Mouse (Mus musculus) adrenal gland, postnatal 4 days (tissue): ENCODE results near the gene Gm17428. TPM values are rescaled to one million over a fixed set of nuclear protein-coding genes. Genes with fewer than 3 reads are reported as not detected.

Experiments used
- DNase-seq, 2 experiments: peaks; one replicate each; pipeline ENCODE4 v3.0.0; 2021 to 2022; ENCODE audit warnings: low spot score in 2 of 2, mixed read lengths in 2 of 2
- microRNA-seq: library from miRNA; unstranded; fragments of <30 nt; microRNA quantifications from one replicate; pipeline ENCODE4 v1.2.0, GENCODE M21; 2021
- total RNA-seq, 2 experiments: library from RNA; stranded (reverse); gene quantifications; 2 replicates each; pipeline ENCODE4 v1.2.3; 2021

The Gm17428 gene
- total RNA-seq, 2 experiments from 2014 or later: not detected

- DNase-seq: no peak
Observed at GRCm38 (mm10) chr14:55007120-55007908, 30.6 kb downstream of the Gm17428 start.

GRCm38 (mm10) chr14:55008417-55008816, 31.7 kb downstream of the Gm17428 start:
- no peak for DNase-seq

GRCm38 (mm10) chr14:55011116-55011515, 34.4 kb downstream of the Gm17428 start:
- no peak for DNase-seq

GRCm38 (mm10) chr14:55014591-55014990, 37.9 kb downstream of the Gm17428 start:
- DNase-seq: peak in 1 of 2 experiments; percentile 11

- DNase-seq: peak; percentile 89 to 93
Observed at GRCm38 (mm10) chr14:55014991-55015766, 38.4 kb downstream of the Gm17428 start, which contains the start of gene Ngdn. Gene Ngdn, plus strand, starts transcription at chr14:55015454.

- DNase-seq: no peak
Observed at GRCm38 (mm10) chr14:55015767-55016111, 39.0 kb downstream of the Gm17428 start.

- DNase-seq: no peak
Observed at GRCm38 (mm10) chr14:55016876-55017275, 40.1 kb downstream of the Gm17428 start.

GRCm38 (mm10) chr14:55020394-55020793, 43.7 kb downstream of the Gm17428 start:
- no peak for DNase-seq

GRCm38 (mm10) chr14:55023011-55023410, 46.3 kb downstream of the Gm17428 start:
- DNase-seq: no peak

- DNase-seq: peak in 1 of 2 experiments; percentile 32
Observed at GRCm38 (mm10) chr14:55024236-55024635, 47.5 kb downstream of the Gm17428 start.

- DNase-seq: no peak
Observed at GRCm38 (mm10) chr14:55025527-55025926, 48.8 kb downstream of the Gm17428 start.

Small RNA genes within 50 kb of the gene (microRNA-seq; reads per million reads assigned to microRNA genes)
- not detected for gene Mir208a
- 5.0 reads per million, percentile 14 among the genes with 10 or more reads in this experiment for gene Mir208b

Other genes starting within 250 kb of the Gm17428 start
- 10 to 100 TPM; 60.0 to 66.7 TPM for gene Slc7a8, start 195.0 kb upstream of the Gm17428 start, total RNA-seq
- gene Rnf212b, start 162.8 kb upstream of the Gm17428 start, total RNA-seq: under 1 TPM; 0.37 to 0.42 TPM
- 10 to 100 TPM; 17.9 to 18.3 TPM for gene Homez, start 106.0 kb upstream of the Gm17428 start, total RNA-seq
- gene Ppp1r3e, start 99.4 kb upstream of the Gm17428 start, total RNA-seq: 10 to 100 TPM; 16.9 to 21.0 TPM
- gene Bcl2l2, start 93.6 kb upstream of the Gm17428 start, total RNA-seq: 10 to 100 TPM; 55.3 to 65.3 TPM
- 10 to 100 TPM in 1 of 2 experiments, 1 to 10 TPM in 1; 5.5 to 13.0 TPM for gene Gm20521, start 93.5 kb upstream of the Gm17428 start, total RNA-seq
- gene Pabpn1, start 84.4 kb upstream of the Gm17428 start, total RNA-seq: 100 to 1,000 TPM; 334 to 350 TPM
- 10 to 100 TPM; 63.7 to 68.4 TPM for gene Slc22a17, start 63.8 kb upstream of the Gm17428 start, total RNA-seq
- gene Efs, start 50.8 kb upstream of the Gm17428 start, total RNA-seq: 10 to 100 TPM; 13.2 to 13.9 TPM
- gene Il25, start 44.2 kb upstream of the Gm17428 start, total RNA-seq: not detected
- gene Cmtm5, start 40.7 kb upstream of the Gm17428 start, total RNA-seq: 1 to 10 TPM; 2.4 to 3.8 TPM
- gene Myh6, start 10.0 kb upstream of the Gm17428 start, total RNA-seq: 1 to 10 TPM in 1 of 2 experiments, under 1 TPM in 1; 0.81 to 4.9 TPM
- gene Myh7, start 17.7 kb downstream of the Gm17428 start, total RNA-seq: 10 to 100 TPM in 1 of 2 experiments, 1 to 10 TPM in 1; 5.3 to 21.8 TPM
- gene Ngdn, start 38.5 kb downstream of the Gm17428 start, total RNA-seq: 10 to 100 TPM; 44.2 to 47.5 TPM
- gene Zfhx2, start 115.4 kb downstream of the Gm17428 start, total RNA-seq: 10 to 100 TPM; 11.9 to 13.5 TPM
- gene Thtpa, start 117.9 kb downstream of the Gm17428 start, total RNA-seq: 10 to 100 TPM; 21.0 to 21.3 TPM
- 10 to 100 TPM; 30.3 to 34.0 TPM for gene Ap1g2, start 129.7 kb downstream of the Gm17428 start, total RNA-seq
- gene Jph4, start 140.0 kb downstream of the Gm17428 start, total RNA-seq: 10 to 100 TPM; 11.9 to 14.8 TPM
- gene Dhrs2, start 245.1 kb downstream of the Gm17428 start, total RNA-seq: not detected